Mouse (Mus musculus) embryo, embryonic 11.5 days (tissue): ENCODE measurements around the gene Rbms3.

Experiments
- DNase-seq: peaks from one replicate; pipeline ENCODE4 v3.0.0-alpha.2; 2012; ENCODE audit warnings: low read depth, low spot score

Rbms3 gene

DNA sequence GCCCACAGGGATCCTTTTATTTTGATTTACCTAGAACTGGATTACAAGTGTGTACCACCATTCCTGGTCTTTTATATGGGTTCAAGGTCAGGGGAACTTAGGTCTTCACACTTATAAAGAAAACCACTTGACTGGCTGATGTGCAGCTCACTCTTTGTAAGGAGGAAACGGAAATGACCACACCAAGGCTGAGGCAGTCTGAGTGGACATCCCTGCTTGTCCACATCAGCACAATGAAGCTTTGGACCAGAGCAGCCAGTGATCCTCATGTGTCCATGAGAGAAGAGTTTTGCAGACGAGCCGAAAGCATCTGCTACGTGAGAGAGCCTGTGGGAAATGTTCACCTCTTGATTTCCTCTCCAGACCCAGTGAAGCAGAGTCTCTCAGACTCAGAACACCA lies 521.8 kb downstream of the Rbms3 start:
- DNase-seq: no peak

GRCm38 (mm10) chr9:117102198-117102930 lies 527.3 kb downstream of the Rbms3 start:
- DNase-seq: no peak

DNA sequence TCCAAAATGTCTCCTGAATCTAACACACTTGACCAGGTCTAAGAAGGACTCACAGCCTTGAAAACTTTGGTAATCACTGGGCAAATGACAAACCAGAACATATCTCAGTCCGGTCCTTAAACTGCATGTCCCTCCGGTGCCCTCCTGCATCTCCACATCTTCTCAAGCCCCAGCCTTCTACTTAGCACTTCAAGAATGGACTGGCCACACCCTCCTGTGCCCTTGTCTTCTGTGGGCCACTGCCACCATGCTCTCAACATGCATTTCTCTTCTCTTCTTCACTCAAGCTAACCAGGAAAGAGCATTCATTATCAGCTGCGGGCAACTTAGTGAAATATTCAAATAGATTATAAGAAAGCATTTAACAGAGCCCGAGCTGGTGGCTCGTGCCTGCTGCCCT lies 529.5 kb downstream of the Rbms3 start:
- no peak for DNase-seq

- DNase-seq: no peak
These were observed 536.2 kb downstream of the Rbms3 start for GRCm38 (mm10) chr9:117093551-117093950.

DNA sequence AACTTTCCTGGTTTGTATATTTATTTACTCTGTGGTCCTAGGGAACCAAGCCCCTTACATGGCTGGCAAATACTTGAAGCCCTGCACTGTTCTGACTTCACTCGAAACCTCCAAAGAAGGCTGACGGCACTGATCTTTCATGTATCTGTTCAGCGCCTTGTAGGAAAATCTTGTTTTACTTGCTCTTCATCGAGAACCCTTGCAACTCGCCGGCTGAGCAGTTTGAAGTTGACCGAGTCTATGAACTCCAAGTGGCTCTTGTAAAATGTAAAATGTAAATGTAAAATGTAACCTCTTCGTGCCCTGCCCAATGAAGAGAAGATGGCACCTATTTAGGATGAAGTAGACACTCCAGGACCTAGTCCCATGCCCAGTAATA lies 537.5 kb downstream of the Rbms3 start:
- no peak for DNase-seq

DNA sequence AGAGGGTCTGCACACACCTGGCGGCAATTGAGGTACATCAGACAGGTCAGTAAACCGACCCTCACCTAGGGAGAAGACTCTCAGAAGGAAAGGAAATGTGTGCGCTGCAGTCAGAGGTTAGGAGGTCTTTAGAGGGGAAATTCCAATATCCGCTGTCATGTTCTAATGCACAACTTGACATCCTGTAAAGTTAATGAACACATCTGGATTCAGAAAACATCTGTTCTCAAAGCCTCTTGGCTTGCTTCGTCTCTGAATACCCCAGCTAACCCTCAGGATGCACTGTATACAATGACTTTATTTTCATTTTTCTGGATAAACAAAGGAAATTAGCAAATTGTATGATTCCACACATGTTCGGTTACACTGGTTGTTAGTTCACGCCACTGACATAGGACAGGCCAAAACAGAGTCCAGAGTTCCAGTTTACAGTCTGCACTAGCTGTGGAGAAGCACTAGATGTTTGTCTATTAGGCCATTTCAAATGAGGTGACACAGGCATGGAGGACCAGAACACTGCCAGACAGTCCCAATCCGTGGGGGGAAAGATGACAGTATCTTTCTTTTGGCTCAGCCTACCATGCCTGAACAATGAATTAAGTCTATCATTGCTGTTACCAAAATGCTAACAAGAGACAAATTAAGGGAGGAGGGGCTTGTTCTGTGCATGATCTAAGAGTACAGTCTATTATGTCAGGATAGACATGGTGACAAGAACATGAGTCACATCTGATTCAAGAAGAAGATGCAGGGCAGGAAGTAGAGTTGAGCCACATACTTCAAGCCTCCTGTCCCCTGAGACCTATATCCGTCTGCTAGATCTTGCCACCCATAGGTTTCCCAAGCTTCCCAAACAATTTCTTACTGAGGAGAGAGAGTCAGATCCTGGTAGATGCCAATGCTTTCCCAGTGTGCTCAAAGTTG lies 538.2 kb downstream of the Rbms3 start:
- DNase-seq: no peak

- no peak for DNase-seq
These were observed 540.1 kb downstream of the Rbms3 start for GRCm38 (mm10) chr9:117089409-117090147.

- no peak for DNase-seq
These were observed 541.4 kb downstream of the Rbms3 start for GRCm38 (mm10) chr9:117088309-117088708.

- no peak for DNase-seq
These were observed 544.0 kb downstream of the Rbms3 start for GRCm38 (mm10) chr9:117085706-117086105.

DNA sequence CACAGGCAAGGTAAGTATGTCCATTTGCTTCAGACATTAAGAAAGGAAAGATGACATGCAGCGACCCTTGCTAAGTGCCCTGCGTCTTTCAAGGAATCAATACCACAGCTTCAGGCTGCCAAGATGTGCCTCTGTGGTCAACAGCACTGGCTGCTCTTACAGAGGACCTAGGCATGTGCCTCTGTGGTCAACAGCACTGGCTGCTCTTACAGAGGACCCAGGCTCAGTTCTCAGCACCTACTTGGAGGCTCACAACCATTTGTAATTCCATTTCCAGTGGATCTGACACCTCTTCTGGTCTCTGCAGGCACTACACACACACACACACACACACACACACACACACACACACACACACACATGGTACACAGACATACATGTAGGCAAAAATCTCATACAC lies 545.2 kb downstream of the Rbms3 start:
- no peak for DNase-seq

- DNase-seq: no peak
These were observed 550.2 kb downstream of the Rbms3 start for GRCm38 (mm10) chr9:117079471-117079870.

- no peak for DNase-seq
These were observed 552.2 kb downstream of the Rbms3 start for GRCm38 (mm10) chr9:117077548-117077947.

GRCm38 (mm10) chr9:117076785-117077184 lies 552.9 kb downstream of the Rbms3 start:
- no peak for DNase-seq

- DNase-seq: peak; percentile 37
These were observed 557.1 kb downstream of the Rbms3 start for GRCm38 (mm10) chr9:117072433-117073099.

DNA sequence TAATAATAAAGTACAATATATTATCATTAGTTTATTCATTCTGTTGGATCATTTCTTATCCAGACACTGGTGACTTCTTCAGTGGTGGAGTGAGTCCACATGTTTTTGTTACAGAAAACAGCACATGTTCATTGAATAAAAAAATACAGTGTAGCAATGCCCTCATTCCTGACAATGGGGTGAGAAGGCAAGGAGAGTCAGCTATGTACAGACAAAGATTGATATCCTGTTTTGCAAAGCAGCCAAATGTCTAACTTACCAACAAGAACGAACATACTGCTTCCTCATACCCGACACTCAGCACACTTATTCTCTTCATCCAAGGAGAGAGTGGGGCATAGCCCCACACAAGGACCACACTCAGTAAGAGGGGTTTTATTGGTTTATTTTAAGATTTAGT lies 559.1 kb downstream of the Rbms3 start:
- DNase-seq: no peak

DNA sequence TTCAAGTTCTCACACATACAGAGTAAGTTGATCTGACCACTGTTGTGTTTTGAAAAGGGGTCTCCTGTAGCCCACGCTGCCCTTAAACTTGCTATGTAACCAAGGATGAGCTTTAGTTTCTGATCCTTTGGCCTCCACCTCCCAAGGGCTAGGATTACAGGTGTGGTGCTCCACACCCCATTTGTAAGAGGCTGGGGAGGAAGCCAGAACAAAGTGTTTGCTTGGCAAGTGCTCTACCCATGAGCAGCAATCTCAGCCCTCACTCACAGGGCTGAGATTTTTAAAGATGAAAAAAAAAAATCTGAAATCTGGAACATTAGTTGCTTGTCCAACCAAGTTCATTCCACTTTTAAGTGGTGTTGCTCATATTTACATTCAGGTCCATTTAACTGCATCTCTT lies 560.5 kb downstream of the Rbms3 start:
- no peak for DNase-seq

- DNase-seq: no peak
These were observed 561.9 kb downstream of the Rbms3 start for GRCm38 (mm10) chr9:117067703-117068419.

- no peak for DNase-seq
These were observed 563.2 kb downstream of the Rbms3 start for GRCm38 (mm10) chr9:117066502-117066901.

- no peak for DNase-seq
These were observed 564.1 kb downstream of the Rbms3 start for GRCm38 (mm10) chr9:117065601-117066000.

GRCm38 (mm10) chr9:117059586-117059985 lies 570.1 kb downstream of the Rbms3 start:
- DNase-seq: no peak

- no peak for DNase-seq
These were observed 570.6 kb downstream of the Rbms3 start for GRCm38 (mm10) chr9:117059135-117059534.
